Mouse (Mus musculus) c-Kit-positive CD71-positive TER-119-negative erythroid progenitor cells, embryonic 14.5 days (primary cell): ENCODE results near the gene Atp1a1.

ENCODE experiments used
- DNase-seq: peaks from one replicate; pipeline ENCODE4 v3.0.0-alpha.2; 2013; ENCODE audit warnings: low read depth

Gene Atp1a1

GRCm38 (mm10) chr3:101611813-101612491 lies 7.5 kb upstream of the Atp1a1 start:
- no peak for DNase-seq

GRCm38 (mm10) chr3:101611012-101611812 lies 6.7 kb upstream of the Atp1a1 start:
- DNase-seq, result no peak

GRCm38 (mm10) chr3:101609302-101609701 lies 4.8 kb upstream of the Atp1a1 start:
- DNase-seq, result no peak

DNA sequence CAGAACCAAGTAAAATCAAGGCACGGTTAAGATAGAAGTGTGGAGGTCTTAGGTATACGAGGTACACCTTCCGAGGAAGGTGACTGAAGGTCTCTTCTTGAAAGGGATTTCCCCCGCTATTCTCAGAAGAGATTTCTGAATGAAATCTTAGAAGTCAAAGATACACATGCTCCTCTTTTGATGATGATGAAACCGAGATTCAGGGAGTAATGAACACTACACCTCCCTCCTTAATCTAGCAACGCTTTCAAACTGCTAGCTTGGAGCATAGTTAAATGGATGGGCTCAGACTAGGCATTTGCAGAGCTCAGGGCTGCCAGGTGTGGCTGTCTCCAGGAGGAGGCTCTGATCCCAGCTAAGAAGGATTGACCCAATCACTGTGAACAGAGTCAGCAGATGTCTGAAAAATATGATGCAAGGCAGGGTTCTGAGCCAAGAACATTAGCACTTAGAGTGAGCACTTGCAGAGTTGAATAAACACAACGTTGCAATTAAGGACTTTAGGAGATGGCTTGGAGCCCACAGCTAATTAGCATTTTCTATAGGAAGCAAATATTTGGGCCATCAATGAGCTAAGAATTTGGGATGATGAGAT lies 2.5 kb upstream of the Atp1a1 start:
- no peak for DNase-seq

- DNase-seq, result no peak
Measured at GRCm38 (mm10) chr3:101605721-101606120, 1.2 kb upstream of the Atp1a1 start.

DNA sequence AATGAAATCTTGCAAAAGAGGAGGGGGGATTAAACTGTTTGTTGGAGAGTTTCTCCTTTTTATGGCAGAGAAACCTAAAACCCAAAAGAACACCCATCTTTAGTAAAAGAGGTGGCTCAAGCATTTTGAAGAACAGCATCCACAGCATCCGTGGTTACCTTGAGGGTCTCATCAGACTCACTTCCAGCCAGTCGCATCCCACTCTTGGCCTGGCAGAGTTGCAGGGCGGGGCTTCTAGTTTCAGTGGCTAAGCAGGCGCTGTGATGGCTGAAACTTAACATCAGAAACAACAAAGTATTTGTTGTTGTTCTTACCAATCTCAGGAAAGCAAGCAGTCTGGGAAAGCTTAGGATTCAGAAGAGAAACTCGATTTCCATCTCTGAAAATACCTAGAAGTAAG lies 807 bp upstream of the Atp1a1 start:
- DNase-seq, result no peak

- DNase-seq, result peak; percentile 67
Measured at GRCm38 (mm10) chr3:101603661-101604549, 579 bp downstream of the Atp1a1 start.

- no peak for DNase-seq
Measured at GRCm38 (mm10) chr3:101603194-101603593, 1.3 kb downstream of the Atp1a1 start.

GRCm38 (mm10) chr3:101602511-101603055 lies 1.9 kb downstream of the Atp1a1 start:
- DNase-seq, result no peak

GRCm38 (mm10) chr3:101601687-101602086 lies 2.8 kb downstream of the Atp1a1 start:
- DNase-seq, result no peak

- no peak for DNase-seq
Measured at GRCm38 (mm10) chr3:101601003-101601525, 3.4 kb downstream of the Atp1a1 start.

DNA sequence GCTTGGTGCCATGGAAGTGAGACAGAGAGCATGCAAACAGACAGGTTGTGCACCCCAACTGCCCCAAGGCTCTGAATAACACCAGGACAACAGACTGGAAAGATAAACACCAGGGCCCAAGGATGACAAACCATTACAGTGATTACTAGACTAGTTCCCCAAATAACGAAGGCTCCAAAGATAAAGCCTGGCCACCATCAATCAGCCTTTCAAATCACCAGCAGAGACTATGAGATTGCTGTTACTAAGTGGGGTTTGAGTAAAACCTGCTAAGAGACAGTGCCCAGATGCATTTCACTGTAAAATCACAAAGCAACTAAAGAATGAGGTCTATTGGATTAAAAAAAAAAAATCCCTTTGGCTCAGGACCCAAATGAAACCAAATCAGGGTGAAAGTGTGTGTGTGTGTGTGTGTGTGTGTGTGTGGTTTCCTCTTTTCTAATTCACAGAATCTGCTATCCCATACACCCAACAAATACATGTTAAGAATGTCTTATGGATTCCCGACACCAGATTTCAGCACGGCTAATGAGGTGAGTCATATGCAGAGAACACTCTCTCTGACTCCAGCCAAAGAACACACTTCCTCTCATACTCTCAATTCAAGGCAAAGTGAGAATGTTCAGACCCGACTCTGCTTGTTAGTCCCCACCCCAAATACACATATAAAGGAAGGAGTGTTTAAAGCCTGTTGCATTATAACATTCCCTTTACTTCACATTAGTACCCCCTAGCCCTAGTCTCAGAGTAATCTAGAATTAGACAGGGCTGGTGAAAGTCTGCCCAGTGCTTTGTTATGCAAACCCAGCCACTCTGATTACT lies 4.4 kb downstream of the Atp1a1 start:
- DNase-seq, result no peak

GRCm38 (mm10) chr3:101599191-101599919 lies 5.1 kb downstream of the Atp1a1 start:
- no peak for DNase-seq

DNA sequence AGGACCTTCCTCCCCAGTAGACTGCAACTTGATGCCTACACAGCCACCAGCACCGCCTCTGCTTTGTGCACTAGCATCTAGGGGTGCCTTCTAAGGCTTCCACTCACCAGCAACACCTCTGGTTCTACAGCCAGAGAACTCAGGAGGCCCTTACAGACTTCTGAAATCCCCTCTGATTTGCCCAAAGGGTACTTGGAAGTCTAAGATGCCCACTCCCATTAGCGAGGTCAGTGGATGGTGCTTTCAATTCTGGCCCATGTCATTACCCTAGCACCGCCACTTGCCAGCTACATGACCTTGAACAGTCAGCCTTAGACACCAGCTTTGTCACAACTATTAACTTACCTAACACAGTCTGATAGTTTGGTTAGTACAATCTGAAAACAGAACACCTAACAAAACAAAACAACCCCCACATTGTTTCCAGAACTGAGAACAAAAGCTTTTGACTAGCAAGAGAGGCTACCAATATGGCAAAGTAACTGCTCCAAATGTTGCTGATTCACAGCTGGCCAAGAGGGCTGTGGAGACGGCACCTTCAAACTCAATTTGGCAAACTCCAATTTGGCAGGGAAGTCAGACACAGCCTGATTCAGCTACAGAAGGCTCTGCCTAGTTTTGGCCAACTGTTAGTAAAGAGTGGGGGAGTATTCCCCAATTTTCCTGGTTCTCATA lies 6.1 kb downstream of the Atp1a1 start:
- no peak for DNase-seq

- no peak for DNase-seq
Measured at GRCm38 (mm10) chr3:101597317-101598096, 7.0 kb downstream of the Atp1a1 start.

DNA sequence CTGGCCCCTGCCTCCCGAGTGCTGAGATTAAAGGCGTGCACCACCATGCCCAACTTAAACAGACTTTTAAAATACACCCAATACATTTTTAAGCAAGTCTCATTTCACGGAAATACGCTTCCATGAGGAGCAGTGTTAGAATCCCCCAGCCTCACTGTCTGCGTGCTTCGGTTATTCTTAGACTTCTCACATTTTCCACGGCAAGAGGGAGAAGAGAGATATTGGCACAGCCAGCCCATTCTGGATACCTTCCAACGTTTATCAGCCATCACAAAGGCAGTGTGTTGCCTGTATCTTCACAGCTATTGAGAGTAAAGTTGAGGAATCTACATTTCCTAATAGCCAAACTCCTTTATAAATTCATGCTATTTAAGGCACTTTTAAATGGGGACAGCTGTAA lies 7.8 kb downstream of the Atp1a1 start:
- no peak for DNase-seq

GRCm38 (mm10) chr3:101595866-101596630 lies 8.4 kb downstream of the Atp1a1 start:
- no peak for DNase-seq

- DNase-seq, result no peak
Measured at GRCm38 (mm10) chr3:101594982-101595381, 9.5 kb downstream of the Atp1a1 start.
